Mouse (Mus musculus) lung, adult 2 months (tissue): ENCODE results near the gene Izumo2.

Source experiments
- CTCF ChIP-seq: fragments of 200-500 bp; IDR thresholded peaks from 2 replicates; pipeline ENCODE4 v1.5.1; 2011; ENCODE audit warnings: mild to moderate bottlenecking, low read length, control low read depth; ENCODE audit not compliant: insufficient read depth
- POLR2A ChIP-seq: fragments of 200-500 bp; IDR thresholded peaks from 2 replicates; pipeline ENCODE4 v1.6.1; 2011; ENCODE audit warnings: low read depth, mild to moderate bottlenecking, control low read depth, low read length, borderline replicate concordance; ENCODE audit errors: extremely low read depth

DNA sequence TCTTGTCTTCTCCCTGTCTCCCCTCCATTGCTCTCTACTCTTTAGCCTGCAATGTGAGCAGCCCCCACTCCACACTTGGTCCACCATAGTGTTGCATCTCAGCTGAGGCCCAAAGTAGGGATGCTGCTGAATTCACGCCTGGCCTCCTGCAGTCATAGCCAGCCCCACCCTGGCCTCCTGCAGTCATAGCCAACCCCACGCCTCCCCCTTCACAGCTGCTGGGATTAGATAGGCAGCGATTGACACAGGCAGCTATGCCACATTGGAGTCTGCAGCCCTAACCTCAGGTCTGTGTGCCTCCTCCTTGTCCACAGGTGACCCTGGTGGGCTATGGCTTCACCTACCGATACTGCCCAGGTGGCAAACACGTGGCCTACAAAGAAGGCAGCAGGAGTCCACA, 59.6 kb downstream of the Izumo2 start:
- TF ChIP-seq POLR2A (no peak), CTCF (no peak)
